Comparison of ENCODE assay signal across 30 mouse cellular contexts in genomic region chr11:115587984-115588383, GRCm38 (mm10). TPM values are rescaled to one million over a fixed set of nuclear protein-coding genes. Genes with fewer than 3 reads are reported as not detected.
DNase-seq lines count a peak whose midpoint lies in the region; ATAC-seq and TF ChIP-seq lines count a peak whose summit lies in the region.
"Had no signal": no experiment of that assay in that cellular context is flagged by ENCODE, and none has a peak within 500 bp of the region (broad histone marks: within the 10 kb centered on the region; RNA-seq: fewer than 3 reads in every experiment).

No protein-coding gene starts in this region.

- H3K27ac ChIP-seq in kidney, embryonic 14.5 days (ENCODE audit: low read depth, low read length), result no peak overlapping the region
- H3K27ac ChIP-seq in midbrain, embryonic 11.5 days (ENCODE audit: low read depth, low read length), result no peak overlapping the region
- no peak overlapping the region for H3K27ac ChIP-seq in midbrain, embryonic 15.5 days
- peak overlapping the region; percentile 22; the same call in 1 of the 2 replicates for H3K27ac ChIP-seq in ES-Bruce4 (ENCODE audit: insufficient read depth, low read length)
- H3K27ac ChIP-seq: embryonic facial prominence, embryonic 10.5 days; embryonic facial prominence, embryonic 15.5 days; forebrain, embryonic 13.5 days; heart, embryonic 13.5 days; intestine, embryonic 15.5 days; limb, embryonic 13.5 days; lung, embryonic 15.5 days; midbrain, embryonic 10.5 days; stomach, embryonic 15.5 days had no signal

- peak; percentile 34; the same call in 1 of the 2 replicates for ATAC-seq in kidney, embryonic 14.5 days (ENCODE audit: low FRiP score, low TSS enrichment)
- no peak for ATAC-seq in midbrain, embryonic 11.5 days (ENCODE audit: low FRiP score)
- ATAC-seq in midbrain, embryonic 15.5 days (replicated peaks), result no peak
- ATAC-seq: activated CD4-positive, CD25-positive, alpha-beta regulatory T cell, adult 4 months; forebrain, embryonic 13.5 days; hindbrain, embryonic 16.5 days; intestine, embryonic 15.5 days had no signal

- H3K9me3 ChIP-seq in kidney, embryonic 14.5 days (ENCODE audit: control insufficient read depth, low read length), result no peaks in the 10 kb centered on the region
- H3K9me3 ChIP-seq in midbrain, embryonic 11.5 days (ENCODE audit: control insufficient read depth, low read length), result no peaks in the 10 kb centered on the region
- H3K9me3 ChIP-seq in midbrain, embryonic 15.5 days, result no peaks in the 10 kb centered on the region
- no peaks in the 10 kb centered on the region for H3K9me3 ChIP-seq in ES-Bruce4 (replicated peaks; ENCODE audit: control insufficient read depth, insufficient read depth, low read length, poor library complexity, severe bottlenecking)
- H3K9me3 ChIP-seq: embryonic facial prominence, embryonic 10.5 days; embryonic facial prominence, embryonic 15.5 days; forebrain, embryonic 13.5 days; heart, embryonic 13.5 days; intestine, embryonic 15.5 days; limb, embryonic 13.5 days; lung, embryonic 15.5 days; midbrain, embryonic 10.5 days; stomach, embryonic 15.5 days had no signal

- H3K4me3 ChIP-seq in kidney, embryonic 14.5 days (ENCODE audit: low read length), result no peak overlapping the region
- H3K4me3 ChIP-seq in midbrain, embryonic 11.5 days (ENCODE audit: low read depth, low read length), result no peak overlapping the region
- no peak overlapping the region for H3K4me3 ChIP-seq in midbrain, embryonic 15.5 days
- H3K4me3 ChIP-seq in ES-Bruce4 (ENCODE audit: low read depth, low read length), result no peak overlapping the region
- H3K4me3 ChIP-seq: embryonic facial prominence, embryonic 10.5 days; embryonic facial prominence, embryonic 15.5 days; forebrain, embryonic 13.5 days; heart, embryonic 13.5 days; intestine, embryonic 15.5 days; limb, embryonic 13.5 days; lung, embryonic 15.5 days; midbrain, embryonic 10.5 days; stomach, embryonic 15.5 days had no signal

- peaks cover 97% of the 10 kb centered on the region for H3K36me3 ChIP-seq in kidney, embryonic 14.5 days (ENCODE audit: control insufficient read depth, insufficient read depth, low read length)
- peaks cover 59% of the 10 kb centered on the region for H3K36me3 ChIP-seq in midbrain, embryonic 11.5 days (ENCODE audit: control insufficient read depth, insufficient read depth, low read length)
- H3K36me3 ChIP-seq in midbrain, embryonic 15.5 days (replicated peaks), result peaks cover 88% of the 10 kb centered on the region
- peaks cover 85% of the 10 kb centered on the region for H3K36me3 ChIP-seq in ES-Bruce4 (ENCODE audit: control insufficient read depth, insufficient read depth, low read length, poor library complexity, severe bottlenecking)

- no peak overlapping the region for H3K4me2 ChIP-seq in kidney, embryonic 14.5 days (replicated peaks; ENCODE audit: low read depth, low read length)
- H3K4me2 ChIP-seq in midbrain, embryonic 11.5 days, result no peak overlapping the region
- H3K4me2 ChIP-seq in midbrain, embryonic 15.5 days, result no peak overlapping the region
- H3K4me2 ChIP-seq: embryonic facial prominence, embryonic 15.5 days; forebrain, embryonic 13.5 days; heart, embryonic 13.5 days; intestine, embryonic 15.5 days; limb, embryonic 13.5 days; liver, embryonic 11.5 days; lung, embryonic 15.5 days; stomach, embryonic 15.5 days had no signal

- TF ChIP-seq EP300 in ES-Bruce4 (IDR thresholded peaks at IDR 0.05; ENCODE audit: insufficient read depth, low read depth, low read length), result 0 out of 2 replicates have a peak, but pooled peaks have one; percentile 12

- intact Hi-C loops in heart, postnatal 14 days (cut with DNase I), result no loop called here

- DNase-seq in kidney, adult 11 months, result no peak
- peak; percentile 39 for DNase-seq in midbrain, embryonic 11.5 days (ENCODE audit: low spot score, missing footprints)
- DNase-seq in R1 (ENCODE audit: low read depth, low spot score), result peak; percentile 82
- DNase-seq in heart, postnatal 14 days, result no peak
- DNase-seq: adrenal gland, adult 2 months; adrenal gland, postnatal 36 days; B cell, adult 2 months; cerebellum, adult 18-20 months; cerebellum, postnatal 14 days; gastrocnemius, postnatal 10 days; heart, postnatal 10 days; retina, postnatal 1 day; right cerebral cortex, postnatal 14 days; thymus, adult 18-20 months; thymus, postnatal 25 days had no signal

- no peaks in the 10 kb centered on the region for H3K27me3 ChIP-seq in kidney, embryonic 14.5 days (ENCODE audit: control insufficient read depth, insufficient read depth, low read length)
- no peaks in the 10 kb centered on the region for H3K27me3 ChIP-seq in midbrain, embryonic 11.5 days (ENCODE audit: control insufficient read depth, insufficient read depth, low read length)
- no peaks in the 10 kb centered on the region for H3K27me3 ChIP-seq in midbrain, embryonic 15.5 days (replicated peaks)
- no peaks in the 10 kb centered on the region for H3K27me3 ChIP-seq in ES-Bruce4 (ENCODE audit: control insufficient read depth, insufficient read depth, low read length, poor library complexity, severe bottlenecking)
- H3K27me3 ChIP-seq: embryonic facial prominence, embryonic 15.5 days; forebrain, embryonic 13.5 days; heart, embryonic 13.5 days; intestine, embryonic 15.5 days; limb, embryonic 13.5 days; lung, embryonic 15.5 days; stomach, embryonic 15.5 days had no signal

- H3K4me1 ChIP-seq in kidney, embryonic 14.5 days (ENCODE audit: control insufficient read depth, insufficient read depth, low read length), result no peaks in the 10 kb centered on the region
- no peaks in the 10 kb centered on the region for H3K4me1 ChIP-seq in midbrain, embryonic 11.5 days (ENCODE audit: control insufficient read depth, insufficient read depth, low read length)
- no peaks in the 10 kb centered on the region for H3K4me1 ChIP-seq in midbrain, embryonic 15.5 days
- H3K4me1 ChIP-seq in ES-Bruce4 (ENCODE audit: control insufficient read depth, insufficient read depth, low read length), result peaks cover 9% of the 10 kb centered on the region
- H3K4me1 ChIP-seq: embryonic facial prominence, embryonic 10.5 days; embryonic facial prominence, embryonic 15.5 days; forebrain, embryonic 13.5 days; heart, embryonic 13.5 days; intestine, embryonic 15.5 days; limb, embryonic 13.5 days; lung, embryonic 15.5 days; midbrain, embryonic 10.5 days; stomach, embryonic 15.5 days had no signal

- TF ChIP-seq POLR2A in ES-Bruce4 (IDR thresholded peaks at IDR 0.05; ENCODE audit: insufficient read depth, low read length), result no peak

- H3K9ac ChIP-seq in kidney, embryonic 14.5 days (ENCODE audit: low read depth, low read length), result no peak overlapping the region
- H3K9ac ChIP-seq in midbrain, embryonic 11.5 days (ENCODE audit: low read length), result no peak overlapping the region
- no peak overlapping the region for H3K9ac ChIP-seq in midbrain, embryonic 15.5 days
- no peak overlapping the region for H3K9ac ChIP-seq in ES-Bruce4 (ENCODE audit: low read depth, poor library complexity, severe bottlenecking)
- H3K9ac ChIP-seq: embryonic facial prominence, embryonic 15.5 days; forebrain, embryonic 13.5 days; heart, embryonic 13.5 days; intestine, embryonic 15.5 days; limb, embryonic 13.5 days; lung, embryonic 15.5 days; stomach, embryonic 15.5 days had no signal

- 78% methylated on average over 9 of the region's 9 CpGs for WGBS in kidney, embryonic 14.5 days
- 84% methylated on average over 9 of the region's 9 CpGs for WGBS in midbrain, embryonic 11.5 days
- WGBS in midbrain, embryonic 15.5 days, result 81% methylated on average over 9 of the region's 9 CpGs

- TF ChIP-seq CTCF in ES-Bruce4 (IDR thresholded peaks at IDR 0.05; ENCODE audit: low read depth, low read length), result no peak

RNA-seq across cellular contexts. Expression of gene Mrps7, which starts 15.7 kb away (rescaled TPM):
- polyA plus RNA-seq in kidney, embryonic 14.5 days (2014; fragmentation: Nextera tagmentation; extraction: Ambion mirVana), result 99.7 and 100 TPM in 2 replicates
- 105 TPM in 2 replicates for polyA plus RNA-seq in midbrain, embryonic 11.5 days (2014; fragmentation: Nextera tagmentation; extraction: Ambion mirVana)
- polyA plus RNA-seq in midbrain, embryonic 15.5 days (2015; fragmentation: Nextera tagmentation; extraction: Ambion mirVana), result 70.0 and 74.3 TPM in 2 replicates
- polyA plus RNA-seq in ES-Bruce4 (2011; ENCODE audit: insufficient read depth, insufficient read length, low read depth, missing spikeins), result 29.3 and 35.5 TPM in 2 replicates
- 10 to 100 TPM; 67.0 to 69.9 TPM for total RNA-seq in heart, postnatal 14 days (2021)

RNA-seq across cellular contexts. Expression of gene Gga3, which starts 15.9 kb away (rescaled TPM):
- 14.4 and 22.7 TPM in 2 replicates for polyA plus RNA-seq in kidney, embryonic 14.5 days (2014; fragmentation: Nextera tagmentation; extraction: Ambion mirVana)
- 18.7 and 25.1 TPM in 2 replicates for polyA plus RNA-seq in midbrain, embryonic 11.5 days (2014; fragmentation: Nextera tagmentation; extraction: Ambion mirVana)
- 37.5 and 38.1 TPM in 2 replicates for polyA plus RNA-seq in midbrain, embryonic 15.5 days (2015; fragmentation: Nextera tagmentation; extraction: Ambion mirVana)
- 69.3 and 79.4 TPM in 2 replicates for polyA plus RNA-seq in ES-Bruce4 (2011; ENCODE audit: insufficient read depth, insufficient read length, low read depth, missing spikeins)
- 10 to 100 TPM; 17.8 to 19.0 TPM for total RNA-seq in heart, postnatal 14 days (2021)

RNA-seq across cellular contexts. Expression of gene Nup85, which starts 23.8 kb away (rescaled TPM):
- polyA plus RNA-seq in kidney, embryonic 14.5 days (2014; fragmentation: Nextera tagmentation; extraction: Ambion mirVana), result 159 and 197 TPM in 2 replicates
- polyA plus RNA-seq in midbrain, embryonic 11.5 days (2014; fragmentation: Nextera tagmentation; extraction: Ambion mirVana), result 195 and 197 TPM in 2 replicates
- polyA plus RNA-seq in midbrain, embryonic 15.5 days (2015; fragmentation: Nextera tagmentation; extraction: Ambion mirVana), result 106 and 118 TPM in 2 replicates
- 99.9 and 103 TPM in 2 replicates for polyA plus RNA-seq in ES-Bruce4 (2011; ENCODE audit: insufficient read depth, insufficient read length, low read depth, missing spikeins)
- 10 to 100 TPM; 20.9 to 22.3 TPM for total RNA-seq in heart, postnatal 14 days (2021)

RNA-seq across cellular contexts. Expression of gene Mif4gd, which starts 24.8 kb away (rescaled TPM):
- 33.3 and 33.6 TPM in 2 replicates for polyA plus RNA-seq in kidney, embryonic 14.5 days (2014; fragmentation: Nextera tagmentation; extraction: Ambion mirVana)
- 14.0 and 16.4 TPM in 2 replicates for polyA plus RNA-seq in midbrain, embryonic 11.5 days (2014; fragmentation: Nextera tagmentation; extraction: Ambion mirVana)
- polyA plus RNA-seq in midbrain, embryonic 15.5 days (2015; fragmentation: Nextera tagmentation; extraction: Ambion mirVana), result 11.2 and 12.9 TPM in 2 replicates
- 50.4 and 55.0 TPM in 2 replicates for polyA plus RNA-seq in ES-Bruce4 (2011; ENCODE audit: insufficient read depth, insufficient read length, low read depth, missing spikeins)
- 10 to 100 TPM; 41.0 to 46.6 TPM for total RNA-seq in heart, postnatal 14 days (2021)

RNA-seq across cellular contexts. Expression of gene Slc25a19, which starts 40.1 kb away (rescaled TPM):
- 35.3 and 40.8 TPM in 2 replicates for polyA plus RNA-seq in kidney, embryonic 14.5 days (2014; fragmentation: Nextera tagmentation; extraction: Ambion mirVana)
- 20.3 and 24.0 TPM in 2 replicates for polyA plus RNA-seq in midbrain, embryonic 11.5 days (2014; fragmentation: Nextera tagmentation; extraction: Ambion mirVana)
- 43.5 and 44.5 TPM in 2 replicates for polyA plus RNA-seq in midbrain, embryonic 15.5 days (2015; fragmentation: Nextera tagmentation; extraction: Ambion mirVana)
- polyA plus RNA-seq in ES-Bruce4 (2011; ENCODE audit: insufficient read depth, insufficient read length, low read depth, missing spikeins), result 34.7 and 35.8 TPM in 2 replicates
- total RNA-seq in heart, postnatal 14 days (2021), result 10 to 100 TPM; 42.2 to 43.0 TPM

Comparison
In these comparisons a context has a peak if more than half of its experiments do, and no peak if none do; other contexts are left out.
1. DNase-seq: peak in midbrain, embryonic 11.5 days (single experiment) and R1 (single experiment); none in kidney, adult 11 months (single experiment) and heart, postnatal 14 days (0 of 2).